Mouse (Mus musculus): ENCODE data around the gene BC017158.

- TF ChIP-seq POLR2A (IDR thresholded peaks at IDR 0.05; ENCODE audit: borderline replicate concordance, control insufficient read depth, low read depth, low read length) (no peak), CTCF (IDR thresholded peaks at IDR 0.05; ENCODE audit: control insufficient read depth, insufficient read depth, low read length) (peak; percentile 41; the same call in 1 of the 2 replicates)
Measured at GRCm38 (mm10) chr7:128332896-128333295, 34.9 kb upstream of the BC017158 start.

Data from bone marrow, adult 2 months (tissue).